Mouse (Mus musculus) testis, adult 2 months (tissue): Measurements from ENCODE around the gene Prdm5.

Experiments used
- CTCF ChIP-seq: fragments of 200-500 bp; IDR thresholded peaks from 2 replicates; pipeline ENCODE4 v1.5.1; 2012; ENCODE audit warnings: low read depth, mild to moderate bottlenecking, inconsistent platforms, low read length, moderate library complexity; ENCODE audit not compliant: control insufficient read depth, insufficient read depth, insufficient replicate concordance
- POLR2A ChIP-seq: fragments of 200-500 bp; IDR thresholded peaks from 2 replicates; pipeline ENCODE4 v1.6.1; 2012; ENCODE audit warnings: low read depth, mild to moderate bottlenecking, inconsistent platforms, low read length, moderate library complexity; ENCODE audit not compliant: control insufficient read depth

DNA sequence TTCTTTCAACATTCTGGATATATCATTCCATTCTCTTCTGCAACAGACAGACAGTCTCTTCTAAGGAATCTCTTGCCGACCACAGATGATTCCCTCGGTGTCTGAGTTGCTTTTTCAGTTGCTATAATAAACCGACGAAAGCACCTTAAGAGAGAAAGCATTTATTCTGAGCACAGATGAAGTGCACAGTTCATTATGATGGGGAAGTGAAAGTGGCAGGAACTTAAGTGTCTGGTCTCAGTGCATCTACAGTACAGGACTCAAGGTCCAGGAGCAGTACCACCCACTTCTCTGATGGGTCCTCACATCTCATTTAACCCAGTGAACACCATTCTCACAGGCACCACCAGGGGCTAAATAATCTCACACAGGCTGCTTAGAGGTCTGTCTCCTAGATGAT is 5.2 kb upstream of the Prdm5 start:
- no peak for TF ChIP-seq CTCF
- no peak for TF ChIP-seq POLR2A
